ENCODE assay signal across 14 mouse cellular contexts in genomic region chr17:86967536-86968525, GRCm38 (mm10). TPM values are rescaled to one million over a fixed set of nuclear protein-coding genes. Genes with fewer than 3 reads are reported as not detected.
DNase-seq lines count a peak whose midpoint lies in the region; ATAC-seq lines count a peak whose summit lies in the region.
"Had no signal": no experiment of that assay in that cellular context is flagged by ENCODE, and none has a peak within 500 bp of the region (broad histone marks: within the 10 kb centered on the region; RNA-seq: fewer than 3 reads in every experiment).

No protein-coding gene starts in this region.

- ATAC-seq in megakaryocyte, adult 5-6 weeks (ENCODE audit: poor library complexity, severe bottlenecking): no peak
- ATAC-seq: forebrain, embryonic 13.5 days had no signal

- peak; percentile 40 to 46 for DNase-seq in cerebellum, postnatal 14 days
- no peak for DNase-seq in cerebellum, adult 9-10 months
- peak; percentile 19 for DNase-seq in kidney, adult 9 months
- no peak for DNase-seq in kidney, adult 11 months
- DNase-seq in A20 (ENCODE audit: low read depth, low spot score): peak; percentile 77
- DNase-seq in gastrocnemius, postnatal 25 days: peak; percentile 49
- DNase-seq in cerebellum, postnatal 4 days (ENCODE audit: low spot score in 2 of 2): no peak
- DNase-seq: embryo, embryonic 11 days had no signal

RNA-seq across cellular contexts. Expression of gene Rhoq, which starts 4.9 kb away (rescaled TPM):
- total RNA-seq in gastrocnemius, postnatal 25 days (2021): 100 to 1,000 TPM; 197 to 201 TPM
- total RNA-seq in megakaryocyte, adult 5-6 weeks (2015): 16.5 and 25.2 TPM in 2 replicates
- 16.5 and 17.8 TPM in 2 replicates for total RNA-seq in megakaryocyte, adult 5-6 weeks (2017)

RNA-seq across cellular contexts. Expression of gene Atp6v1e2, which starts 20.1 kb away (rescaled TPM):
- total RNA-seq in gastrocnemius, postnatal 25 days (2021): not detected
- total RNA-seq in megakaryocyte, adult 5-6 weeks (2015): not detected in 2 replicates
- total RNA-seq in megakaryocyte, adult 5-6 weeks (2017): not detected in 2 replicates
- total RNA-seq: adrenal gland, postnatal 4 days; megakaryocyte-erythroid progenitor cell, adult 5-6 weeks; neutrophil, adult 5-6 weeks had no signal

RNA-seq across cellular contexts. Expression of gene Tmem247, which starts 50.7 kb away (rescaled TPM):
- not detected for total RNA-seq in gastrocnemius, postnatal 25 days (2021)
- not detected in 2 replicates for total RNA-seq in megakaryocyte, adult 5-6 weeks (2015)
- total RNA-seq in megakaryocyte, adult 5-6 weeks (2017): not detected in 2 replicates
- total RNA-seq: adrenal gland, postnatal 4 days; layer of hippocampus, postnatal 14 days; megakaryocyte-erythroid progenitor cell, adult 5-6 weeks; neutrophil, adult 5-6 weeks had no signal

RNA-seq across cellular contexts. Expression of gene Pigf, which starts 57.4 kb away (rescaled TPM):
- total RNA-seq in gastrocnemius, postnatal 25 days (2021): 1 to 10 TPM; 1.6 to 1.8 TPM
- 21.6 and 25.4 TPM in 2 replicates for total RNA-seq in megakaryocyte, adult 5-6 weeks (2015)
- 27.7 and 32.1 TPM in 2 replicates for total RNA-seq in megakaryocyte, adult 5-6 weeks (2017)

RNA-seq across cellular contexts. Expression of gene Cript, which starts 57.5 kb away (rescaled TPM):
- total RNA-seq in gastrocnemius, postnatal 25 days (2021): 10 to 100 TPM; 38.5 to 41.4 TPM
- 135 and 148 TPM in 2 replicates for total RNA-seq in megakaryocyte, adult 5-6 weeks (2015)
- 71.6 and 93.9 TPM in 2 replicates for total RNA-seq in megakaryocyte, adult 5-6 weeks (2017)

Comparison
In these comparisons a context has a peak if more than half of its experiments do, and no peak if none do; other contexts are left out.
1. DNase-seq: peak in cerebellum, postnatal 14 days (2 of 2), kidney, adult 9 months (single experiment), A20 (single experiment) and gastrocnemius, postnatal 25 days (single experiment); none in cerebellum, adult 9-10 months (single experiment), kidney, adult 11 months (single experiment) and cerebellum, postnatal 4 days (0 of 2).
2. RNA of gene Rhoq, which starts 4.9 kb away (total RNA-seq): 197 to 201 TPM in gastrocnemius, postnatal 25 days; 16.5 to 25.2 TPM in megakaryocyte, adult 5-6 weeks; every median in the first group is over 4 times any median in the second.